Mouse (Mus musculus) bone marrow macrophage, adult 2 months (primary cell): ENCODE data around the gene Rab11fip5.

ENCODE experiments used
- CTCF ChIP-seq: IDR thresholded peaks from 2 replicates; pipeline ENCODE4 v1.5.1; 2012; ENCODE audit warnings: low read depth, mild to moderate bottlenecking, low read length, moderate library complexity
- POLR2A ChIP-seq: IDR thresholded peaks from 2 replicates; pipeline ENCODE4 v1.6.1; 2012; ENCODE audit warnings: mild to moderate bottlenecking, low read depth, low read length, borderline replicate concordance

- TF ChIP-seq CTCF: no peak
- 0 out of 2 replicates have a peak, but pooled peaks have one; percentile 20 for TF ChIP-seq POLR2A
These were observed 4.4 kb downstream of the Rab11fip5 start for GRCm38 (mm10) chr6:85370041-85370440.
